Comparison of ENCODE assay signal across 8 mouse cellular contexts in the genomic region with DNA sequence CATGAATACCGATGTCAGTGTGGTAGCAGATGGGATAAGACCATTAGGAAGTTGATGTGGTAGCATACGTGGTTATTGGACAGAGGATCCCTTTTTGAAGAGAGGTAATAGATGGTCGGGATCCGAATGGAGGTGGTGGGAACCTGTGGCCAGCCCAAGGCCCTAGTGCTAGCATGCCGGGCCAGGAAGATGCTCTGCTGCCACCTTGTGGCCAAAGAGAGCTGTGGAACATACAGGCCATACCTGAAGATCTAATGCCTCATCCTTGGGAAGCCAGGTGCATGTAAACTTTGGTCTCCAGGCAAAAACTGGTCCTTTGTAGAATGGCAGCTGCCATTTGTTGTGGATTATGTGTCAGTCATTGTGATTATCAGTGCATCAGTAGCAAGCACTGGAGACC. TPM values are rescaled to one million over a fixed set of nuclear protein-coding genes. Genes with fewer than 3 reads are reported as not detected.
DNase-seq lines count a peak whose midpoint lies in the region; ATAC-seq and TF ChIP-seq lines count a peak whose summit lies in the region.

No protein-coding gene starts in this region.

- H3K79me3 ChIP-seq in C2C12 (ENCODE audit: low read depth), result peaks cover 74% of the 10 kb centered on the region

- H3K27ac ChIP-seq in kidney, embryonic 16.5 days (ENCODE audit: low read length), result no peak overlapping the region
- H3K27ac ChIP-seq in lung, embryonic 16.5 days (ENCODE audit: low read length), result no peak overlapping the region

- no peak overlapping the region for H3K9ac ChIP-seq in kidney, embryonic 16.5 days (replicated peaks; ENCODE audit: low read length)
- no peak overlapping the region for H3K9ac ChIP-seq in lung, embryonic 16.5 days (ENCODE audit: low read length)

- peaks cover 100% of the 10 kb centered on the region for H3K79me2 ChIP-seq in C2C12 (ENCODE audit: control insufficient read depth, insufficient read depth)

- DNase-seq in WW6 (ENCODE audit: low read depth, low spot score), result peak; percentile 61
- DNase-seq in gastrocnemius, postnatal 36 days, result peak; percentile 56 to 69
- peak; percentile 73 for DNase-seq in retina, adult 2 months (ENCODE audit: low read depth, low spot score)
- DNase-seq in thymus, postnatal 25 days, result peak; percentile 79

- peak; percentile 87 for TF ChIP-seq CTCF in C2C12 (IDR thresholded peaks at IDR 0.05; ENCODE audit: control insufficient read depth, insufficient read depth, insufficient read length)

- intact Hi-C loops in gastrocnemius, postnatal 36 days (cut with DNase I), result loop anchor here (1.0 to 2.0 kb wide), 2 partner anchors 54 to 76 kb away; no protein-coding TSS in a partner anchor

- H3K9me3 ChIP-seq in kidney, embryonic 16.5 days (ENCODE audit: low read length), result no peaks in the 10 kb centered on the region
- no peaks in the 10 kb centered on the region for H3K9me3 ChIP-seq in lung, embryonic 16.5 days (ENCODE audit: control insufficient read depth, low read length)

- H3K27me3 ChIP-seq in C2C12 (ENCODE audit: control insufficient read depth, insufficient read depth, insufficient read length), result no peaks in the 10 kb centered on the region
- H3K27me3 ChIP-seq in kidney, embryonic 16.5 days (ENCODE audit: insufficient read depth, low read length), result no peaks in the 10 kb centered on the region; the same call in 1 of the 2 replicates
- H3K27me3 ChIP-seq in lung, embryonic 16.5 days (ENCODE audit: control insufficient read depth, insufficient read depth, low read depth, low read length), result no peaks in the 10 kb centered on the region

- no peak overlapping the region for H3K4me3 ChIP-seq in C2C12 (ENCODE audit: insufficient read depth, poor library complexity, severe bottlenecking)
- H3K4me3 ChIP-seq in kidney, embryonic 16.5 days (ENCODE audit: low read length), result no peak overlapping the region
- no peak overlapping the region for H3K4me3 ChIP-seq in lung, embryonic 16.5 days (ENCODE audit: low read length)

- no peak overlapping the region for H3ac ChIP-seq in C2C12 (ENCODE audit: control insufficient read depth, insufficient read length, low read depth)

- peaks cover 9% of the 10 kb centered on the region for H3K36me3 ChIP-seq in C2C12 (ENCODE audit: control insufficient read depth, insufficient read depth)
- no peaks in the 10 kb centered on the region for H3K36me3 ChIP-seq in kidney, embryonic 16.5 days (ENCODE audit: insufficient read depth, low read length)
- no peaks in the 10 kb centered on the region for H3K36me3 ChIP-seq in lung, embryonic 16.5 days (ENCODE audit: control insufficient read depth, insufficient read depth, low read length)

- ATAC-seq in common myeloid progenitor, adult 5-6 weeks (replicated peaks; ENCODE audit: low read depth, poor library complexity, severe bottlenecking), result peak; percentile 75
- ATAC-seq in kidney, embryonic 16.5 days (ENCODE audit: low FRiP score, low TSS enrichment), result peak; percentile 62; the same call in 1 of the 2 replicates
- ATAC-seq in lung, embryonic 16.5 days (ENCODE audit: low read depth), result 0 out of 2 replicates have a peak, but pooled peaks have one; percentile 21

- WGBS in kidney, embryonic 16.5 days, result 9% methylated on average over 5 of the region's 5 CpGs
- whole genome bisulfite sequencing in lung, embryonic 16.5 days, result 10% methylated on average over 5 of the region's 5 CpGs

- H3K4me2 ChIP-seq in kidney, embryonic 16.5 days (replicated peaks; ENCODE audit: low read depth, low read length), result no peak overlapping the region
- no peak overlapping the region for H3K4me2 ChIP-seq in lung, embryonic 16.5 days (ENCODE audit: low read depth, low read length)

- peaks cover 22% of the 10 kb centered on the region for H3K4me1 ChIP-seq in kidney, embryonic 16.5 days (ENCODE audit: insufficient read depth, low read length)
- peaks cover 22% of the 10 kb centered on the region for H3K4me1 ChIP-seq in lung, embryonic 16.5 days (replicated peaks; ENCODE audit: control insufficient read depth, insufficient read depth, low read length)

TF ChIP-seq in C2C12, 6 proteins besides CTCF, POLR2A, EP300 and RAD21:
- TF ChIP-seq MYOG (IDR thresholded peaks at IDR 0.05; ENCODE audit: control insufficient read depth, extremely low read depth, insufficient read length) (no peak), CEBPB (IDR thresholded peaks at IDR 0.05; ENCODE audit: low read depth) (no peak), FOSL1 (IDR thresholded peaks at IDR 0.05; ENCODE audit: insufficient read depth, low read length, poor library complexity, severe bottlenecking) (no peak), MYOD1 (IDR thresholded peaks at IDR 0.05; ENCODE audit: control insufficient read depth, insufficient read length, low read depth) (no peak), USF1 (IDR thresholded peaks at IDR 0.05; ENCODE audit: low read depth) (no peak), MAX (IDR thresholded peaks at IDR 0.05) (no peak)
TF ChIP-seq in C2C12: peak in this region for 0.

RNA-seq across cellular contexts. Expression of a gene that starts 18.6 kb away (rescaled TPM):
- 119 TPM for polyA plus RNA-seq in C2C12 (2012; fragmentation: generic; extraction: Trizol)
- total RNA-seq in common myeloid progenitor, adult 5-6 weeks (2017), result 23.6 and 35.8 TPM in 2 replicates
- total RNA-seq in gastrocnemius, postnatal 36 days (2021), result 10 to 100 TPM; 59.6 to 63.2 TPM
- polyA plus RNA-seq in kidney, embryonic 16.5 days (2015; fragmentation: Nextera tagmentation; extraction: Ambion mirVana), result 15.0 and 21.0 TPM in 2 replicates
- polyA plus RNA-seq in lung, embryonic 16.5 days (2015; fragmentation: Nextera tagmentation; extraction: Ambion mirVana), result 18.6 and 22.1 TPM in 2 replicates

RNA-seq across cellular contexts. Expression of a gene that starts 22.9 kb away (rescaled TPM):
- 9.8 TPM for polyA plus RNA-seq in C2C12 (2012; fragmentation: generic; extraction: Trizol)
- 9.1 and 9.5 TPM in 2 replicates for total RNA-seq in common myeloid progenitor, adult 5-6 weeks (2017)
- total RNA-seq in gastrocnemius, postnatal 36 days (2021), result 10 to 100 TPM; 14.9 to 15.8 TPM
- polyA plus RNA-seq in kidney, embryonic 16.5 days (2015; fragmentation: Nextera tagmentation; extraction: Ambion mirVana), result 29.4 and 32.8 TPM in 2 replicates
- 18.0 and 19.6 TPM in 2 replicates for polyA plus RNA-seq in lung, embryonic 16.5 days (2015; fragmentation: Nextera tagmentation; extraction: Ambion mirVana)

RNA-seq across cellular contexts. Expression of a gene that starts 25.5 kb away (rescaled TPM):
- 90.3 TPM for polyA plus RNA-seq in C2C12 (2012; fragmentation: generic; extraction: Trizol)
- 19.0 and 30.9 TPM in 2 replicates for total RNA-seq in common myeloid progenitor, adult 5-6 weeks (2017)
- 100 to 1,000 TPM; 179 to 183 TPM for total RNA-seq in gastrocnemius, postnatal 36 days (2021)
- 143 and 147 TPM in 2 replicates for polyA plus RNA-seq in kidney, embryonic 16.5 days (2015; fragmentation: Nextera tagmentation; extraction: Ambion mirVana)
- 96.6 and 99.2 TPM in 2 replicates for polyA plus RNA-seq in lung, embryonic 16.5 days (2015; fragmentation: Nextera tagmentation; extraction: Ambion mirVana)

RNA-seq across cellular contexts. Expression of a gene that starts 47.0 kb away (rescaled TPM):
- polyA plus RNA-seq in C2C12 (2012; fragmentation: generic; extraction: Trizol), result 76.4 TPM
- 18.9 and 35.9 TPM in 2 replicates for total RNA-seq in common myeloid progenitor, adult 5-6 weeks (2017)
- 10 to 100 TPM; 14.7 to 15.5 TPM for total RNA-seq in gastrocnemius, postnatal 36 days (2021)
- 52.5 and 53.8 TPM in 2 replicates for polyA plus RNA-seq in kidney, embryonic 16.5 days (2015; fragmentation: Nextera tagmentation; extraction: Ambion mirVana)
- 45.1 and 48.9 TPM in 2 replicates for polyA plus RNA-seq in lung, embryonic 16.5 days (2015; fragmentation: Nextera tagmentation; extraction: Ambion mirVana)

RNA-seq across cellular contexts. Expression of a gene that starts 47.3 kb away (rescaled TPM):
- 33.4 TPM for polyA plus RNA-seq in C2C12 (2012; fragmentation: generic; extraction: Trizol)
- total RNA-seq in common myeloid progenitor, adult 5-6 weeks (2017), result 13.9 and 14.3 TPM in 2 replicates
- 10 to 100 TPM; 11.3 to 12.0 TPM for total RNA-seq in gastrocnemius, postnatal 36 days (2021)
- 51.1 and 51.5 TPM in 2 replicates for polyA plus RNA-seq in kidney, embryonic 16.5 days (2015; fragmentation: Nextera tagmentation; extraction: Ambion mirVana)
- polyA plus RNA-seq in lung, embryonic 16.5 days (2015; fragmentation: Nextera tagmentation; extraction: Ambion mirVana), result 43.0 and 45.8 TPM in 2 replicates

Comparison
In these comparisons a context has a peak if more than half of its experiments do, and no peak if none do; other contexts are left out.
1. ATAC-seq: peak in every context shown above with its lines; median percentile 75 in common myeloid progenitor, adult 5-6 weeks; 62 in kidney, embryonic 16.5 days; 21 in lung, embryonic 16.5 days.